Mouse (Mus musculus) c-Kit-negative CD71-positive TER-119-positive erythroid progenitor cells, embryonic 14.5 days (primary cell): ENCODE measurements around the gene Tnfrsf13b.
"Not testable (repeated sequence)": the region's sequence is repeated elsewhere in the genome, so short reads cannot be mapped to it uniquely, and the experiment has no call there.

Experiments
- DNase-seq: peaks from one replicate; pipeline ENCODE4 v3.0.0-alpha.2; 2013; ENCODE audit warnings: low read depth, low spot score

Gene Tnfrsf13b

DNA sequence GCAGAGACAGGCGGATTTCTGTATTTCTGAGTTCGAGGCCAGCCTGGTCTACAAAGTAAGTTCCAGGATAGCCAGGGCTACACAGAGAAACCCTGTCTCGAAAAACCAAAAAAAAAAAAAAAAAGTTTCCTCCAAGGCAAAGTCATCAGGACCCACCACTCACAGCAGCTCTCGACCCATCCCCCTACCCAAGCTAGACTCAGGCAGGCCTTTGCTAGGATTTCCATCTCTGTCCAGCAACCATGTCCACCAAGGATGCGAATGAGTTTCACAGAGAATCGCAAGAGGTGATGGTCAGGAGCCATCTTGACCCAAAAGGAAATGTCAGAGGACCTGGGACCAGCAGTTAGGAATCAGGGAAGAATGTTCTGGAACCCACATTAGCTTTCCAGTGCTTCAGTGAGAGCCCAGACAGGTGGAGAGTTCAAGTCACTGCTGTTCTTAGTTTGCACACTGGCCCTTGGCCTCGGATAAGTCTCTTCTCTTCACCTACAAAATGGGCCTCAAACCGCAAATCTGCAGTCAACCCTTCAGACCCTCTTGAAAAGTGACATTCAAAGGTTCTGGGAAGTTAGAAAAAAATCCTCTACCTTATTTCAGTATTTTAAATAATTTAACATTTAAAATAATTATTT is 983 bp downstream of the Tnfrsf13b start:
- DNase-seq: no peak

DNA sequence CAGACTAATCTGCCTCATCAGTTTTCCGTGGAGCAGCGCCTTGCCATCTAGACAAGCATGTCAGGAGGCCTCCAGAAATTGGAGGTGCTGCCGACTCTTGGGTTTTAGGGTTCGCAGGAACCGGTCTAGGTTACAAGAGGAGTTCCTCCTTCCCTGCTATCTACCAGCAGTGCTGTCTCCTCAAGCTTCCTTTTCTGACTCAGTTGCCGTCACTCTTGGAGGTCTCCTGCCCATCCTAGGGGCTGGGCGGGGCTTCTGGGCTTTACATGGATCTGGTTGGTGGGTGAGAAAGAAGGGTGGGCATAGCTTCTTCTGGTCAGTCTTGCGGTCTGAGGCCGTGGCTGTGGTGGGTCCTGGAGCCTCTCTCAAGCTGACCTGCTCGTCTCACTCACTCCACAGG is 2.8 kb downstream of the Tnfrsf13b start:
- no peak for DNase-seq

DNA sequence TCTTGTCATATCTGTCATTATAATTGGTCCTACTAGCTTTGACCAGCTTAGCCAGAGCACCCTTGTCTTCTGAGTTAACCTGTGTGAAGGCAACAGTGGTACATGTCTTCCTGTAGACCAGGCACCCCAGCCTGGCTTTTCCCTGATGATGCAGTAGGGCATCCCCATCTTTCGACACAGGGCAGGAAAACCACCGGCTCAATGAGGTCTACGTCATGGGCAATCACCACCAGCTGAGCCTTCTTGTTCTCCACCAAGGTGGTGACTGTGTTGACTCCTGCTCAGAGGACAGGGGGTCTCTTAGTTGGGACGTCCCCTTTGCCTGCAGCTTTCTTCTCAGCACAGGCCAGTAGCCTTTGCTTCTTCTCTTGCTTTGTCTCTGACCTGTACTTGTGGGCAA is 4.1 kb downstream of the Tnfrsf13b start:
- DNase-seq: not testable (repeated sequence)

DNA sequence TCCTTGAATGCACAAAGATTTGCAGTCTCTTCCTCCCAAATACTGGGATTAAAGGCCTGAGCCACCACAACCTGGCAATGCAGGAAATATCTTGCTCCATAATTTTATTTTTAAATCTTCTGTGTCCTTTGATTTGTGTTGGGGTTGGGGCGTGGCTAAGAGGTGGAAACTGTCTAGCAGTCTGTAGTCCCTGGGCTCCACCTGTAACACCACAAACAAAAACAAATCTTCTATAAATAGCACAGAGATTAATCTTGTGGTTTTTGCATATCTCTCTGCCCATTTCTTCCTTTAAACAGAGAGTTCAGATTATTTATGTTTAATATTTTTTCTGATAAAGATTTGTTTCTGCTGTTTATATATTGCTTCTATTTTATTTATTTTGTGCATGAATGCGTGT is 6.4 kb downstream of the Tnfrsf13b start:
- no peak for DNase-seq

DNA sequence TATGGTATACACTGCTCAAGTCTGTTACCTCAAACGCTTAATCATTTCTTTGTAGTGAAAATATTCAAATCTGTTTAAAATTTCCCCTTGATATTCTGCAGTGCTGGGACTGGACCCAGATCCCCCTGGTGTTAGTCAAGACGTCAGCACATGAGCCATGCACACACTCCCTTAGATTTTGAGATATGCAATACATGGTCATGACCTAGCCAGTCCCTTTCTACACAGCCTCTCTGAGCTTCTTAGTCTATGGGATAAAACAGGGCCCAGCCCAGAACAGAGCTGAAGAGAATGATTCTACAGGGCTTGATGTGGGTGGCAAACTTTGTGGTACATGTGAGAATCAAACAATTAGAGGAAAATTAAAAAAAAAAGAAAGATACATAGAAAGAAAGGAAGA is 15.1 kb downstream of the Tnfrsf13b start:
- DNase-seq: no peak

DNA sequence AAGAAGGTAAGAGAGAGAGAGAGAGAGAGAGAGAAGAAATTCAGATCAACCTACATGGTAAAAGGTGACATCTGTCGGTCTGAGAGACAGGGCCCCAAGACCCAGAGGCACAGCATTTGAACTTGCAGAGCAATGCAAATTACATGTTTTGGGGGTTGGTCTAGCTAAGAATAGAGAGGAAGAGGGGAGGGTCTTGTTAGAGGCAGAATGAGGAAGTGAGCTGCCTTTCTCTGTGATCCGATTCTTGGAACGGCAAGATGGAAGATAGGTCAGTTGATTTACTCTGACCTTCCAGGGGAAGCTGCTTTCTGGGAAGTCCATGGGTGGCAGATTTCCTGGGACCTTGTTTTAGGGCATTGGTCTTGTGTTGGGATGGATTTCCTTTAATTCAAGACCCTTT is 15.7 kb downstream of the Tnfrsf13b start:
- DNase-seq: no peak

DNA sequence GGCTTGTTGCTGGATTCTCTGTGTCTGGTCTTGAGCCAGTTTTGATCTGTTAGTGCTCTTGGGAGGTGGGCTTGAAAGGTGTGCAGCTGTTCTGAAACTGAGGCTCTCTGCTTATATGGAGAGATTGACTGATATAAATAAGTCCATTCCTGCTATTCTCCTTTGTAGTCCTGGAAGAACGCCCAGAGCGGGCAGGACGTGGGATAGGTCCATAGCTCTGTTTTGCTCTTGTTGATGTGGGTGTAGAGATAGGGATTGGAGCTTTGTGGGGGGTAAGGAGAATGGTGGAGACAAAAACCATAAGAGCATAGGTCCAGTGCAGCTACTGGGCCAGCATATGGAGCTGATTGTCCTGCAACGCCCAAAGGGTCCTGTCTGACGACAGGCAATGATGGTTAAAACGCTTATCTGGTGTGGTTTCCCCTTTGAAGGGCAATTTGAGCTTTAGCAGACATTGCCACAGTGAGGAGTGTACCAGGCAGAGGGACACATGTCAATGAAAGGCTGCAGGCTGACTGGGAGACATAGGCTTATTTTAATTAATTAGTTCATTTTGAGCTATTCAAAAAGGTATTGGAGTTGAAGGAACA is 16.5 kb downstream of the Tnfrsf13b start:
- no peak for DNase-seq

DNA sequence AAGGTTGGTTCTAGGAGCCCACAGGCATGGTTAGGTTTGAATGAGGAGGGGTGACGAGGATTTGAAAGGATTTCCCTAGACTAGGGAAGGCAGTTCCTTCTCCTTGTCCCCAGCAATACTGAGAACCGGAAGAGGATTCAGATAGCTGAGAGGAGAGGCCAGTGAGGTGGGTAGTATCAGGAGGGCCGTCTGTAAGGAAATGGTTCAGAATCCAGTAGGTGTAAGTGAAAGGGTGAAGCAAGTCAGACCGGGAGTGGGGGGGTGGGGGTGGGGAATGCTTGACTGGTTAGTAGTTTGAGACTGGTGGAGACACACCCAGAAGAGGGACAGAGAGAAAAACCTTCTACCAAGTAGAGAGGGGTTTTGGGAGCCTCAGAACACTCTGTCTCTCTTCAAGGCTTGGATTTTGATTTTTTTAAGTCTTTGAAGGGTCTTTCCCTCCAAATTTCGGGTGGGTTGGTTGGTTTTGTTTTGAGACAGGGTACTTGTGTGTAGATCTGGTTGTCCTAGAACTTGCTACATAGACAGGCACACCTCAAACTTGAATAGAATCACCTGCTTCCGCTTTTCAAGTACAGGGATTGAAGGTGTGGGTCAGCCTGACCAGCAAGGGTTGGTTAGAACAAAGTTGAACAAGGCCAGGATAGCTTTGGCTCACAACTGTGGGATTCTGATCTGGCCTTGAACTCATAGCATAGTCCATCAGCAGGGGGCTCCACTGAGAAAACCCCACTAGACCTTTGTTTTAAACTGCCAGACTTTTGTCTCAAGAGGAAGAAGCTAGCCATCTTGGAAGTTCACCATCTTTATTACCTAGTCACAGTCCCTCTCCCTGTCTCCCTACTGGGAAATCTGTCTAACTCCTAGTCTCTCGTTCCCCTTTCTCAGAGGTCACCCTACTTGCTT is 17.3 kb downstream of the Tnfrsf13b start:
- DNase-seq: no peak

DNA sequence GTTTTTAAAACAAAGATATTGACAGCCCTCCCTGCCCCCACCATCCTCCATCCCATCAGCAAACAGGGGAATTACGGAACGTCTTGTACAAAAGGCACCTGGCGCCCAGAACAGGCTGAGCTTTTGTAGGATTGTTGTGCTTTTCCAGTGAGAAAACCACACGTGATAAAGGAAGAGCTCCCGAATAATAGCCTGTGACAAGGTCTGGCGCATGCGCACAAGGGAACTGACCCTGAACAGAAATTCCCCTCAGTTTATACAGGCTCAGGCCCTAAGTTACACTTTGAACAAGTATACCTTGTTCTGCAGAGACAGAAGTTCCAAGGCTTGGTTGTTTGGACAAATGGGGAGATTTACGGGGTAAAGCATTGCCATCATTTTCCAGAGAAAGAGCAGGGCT is 19.0 kb downstream of the Tnfrsf13b start:
- DNase-seq: no peak

DNA sequence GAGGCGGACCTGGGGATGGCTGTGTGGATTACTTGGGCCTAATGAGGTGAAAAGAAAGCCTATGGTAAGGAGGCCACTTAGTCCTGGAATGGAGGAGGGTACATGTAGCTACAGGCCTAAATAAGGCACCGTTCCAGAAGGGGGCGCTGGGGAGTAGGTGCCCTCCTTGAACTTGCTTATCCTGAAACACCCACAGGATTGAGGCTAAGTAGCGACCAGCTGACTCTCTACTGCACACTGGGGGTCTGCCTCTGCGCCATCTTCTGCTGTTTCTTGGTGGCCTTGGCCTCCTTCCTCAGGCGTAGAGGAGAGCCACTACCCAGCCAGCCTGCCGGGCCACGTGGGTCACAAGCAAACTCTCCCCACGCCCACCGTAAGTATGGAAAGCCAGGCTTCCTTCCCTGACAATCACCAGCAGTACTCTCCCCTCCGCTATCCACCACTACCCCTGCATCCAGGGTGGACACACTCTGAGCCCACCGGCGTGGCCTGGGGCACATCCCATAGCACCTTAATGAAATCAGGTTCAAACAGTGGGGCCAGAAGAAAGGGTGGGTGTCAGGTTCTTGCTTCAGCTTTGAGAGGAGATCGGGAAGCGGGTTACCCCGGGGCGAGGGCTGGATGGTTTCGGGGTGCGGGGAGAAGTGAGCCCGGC is 20.2 kb downstream of the Tnfrsf13b start:
- DNase-seq: peak; percentile 17

DNA sequence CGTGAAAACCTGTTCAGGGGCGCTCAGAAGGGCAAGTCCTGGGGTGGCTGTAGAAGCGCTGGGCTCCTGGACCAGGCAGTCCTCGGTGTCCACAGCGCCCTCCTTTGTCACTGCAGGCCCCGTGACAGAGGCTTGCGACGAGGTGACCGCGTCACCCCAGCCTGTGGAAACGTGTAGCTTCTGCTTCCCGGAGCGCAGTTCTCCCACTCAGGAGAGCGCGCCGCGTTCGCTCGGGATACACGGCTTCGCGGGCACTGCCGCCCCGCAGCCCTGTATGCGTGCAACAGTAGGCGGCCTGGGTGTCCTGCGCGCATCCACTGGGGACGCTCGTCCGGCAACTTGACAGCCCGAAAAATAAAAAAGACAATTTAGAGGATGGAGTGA is 20.7 kb downstream of the Tnfrsf13b start:
- DNase-seq: no peak

DNA sequence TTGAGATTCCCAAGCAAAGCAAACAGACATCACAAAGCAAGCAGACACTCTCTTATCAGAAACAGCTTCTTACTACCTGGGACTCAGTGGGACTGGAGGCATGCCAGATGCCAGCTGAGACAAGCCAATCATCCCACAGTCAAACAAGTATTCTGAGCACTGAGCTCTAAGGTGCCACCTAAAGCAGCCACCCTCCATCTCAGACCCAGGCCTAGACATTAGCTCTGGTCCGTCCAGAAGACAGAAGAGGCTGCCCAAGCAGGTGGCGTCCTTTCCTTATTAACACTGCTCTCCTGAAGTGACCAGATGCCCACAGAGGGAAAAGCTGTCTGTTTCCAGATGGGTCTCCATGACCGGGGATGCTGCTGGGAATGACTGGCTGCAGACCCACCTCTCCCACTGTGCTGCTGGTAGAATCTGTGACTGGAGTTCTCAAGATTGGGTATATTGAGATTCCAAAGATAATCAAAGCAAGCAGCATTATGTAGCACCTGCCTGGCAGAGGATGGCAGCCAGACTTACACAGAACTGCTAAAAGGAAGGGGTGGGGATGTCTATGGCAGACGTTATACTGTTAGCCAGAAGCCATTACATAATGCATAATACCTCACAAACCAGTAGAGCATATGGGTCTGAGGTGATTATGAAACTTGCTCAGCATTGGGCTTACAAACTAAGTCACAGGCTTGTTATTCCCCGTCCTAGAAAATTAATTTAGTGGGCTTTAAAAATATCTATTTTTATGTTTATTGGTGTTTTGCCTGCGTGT is 23.9 kb downstream of the Tnfrsf13b start:
- no peak for DNase-seq

DNA sequence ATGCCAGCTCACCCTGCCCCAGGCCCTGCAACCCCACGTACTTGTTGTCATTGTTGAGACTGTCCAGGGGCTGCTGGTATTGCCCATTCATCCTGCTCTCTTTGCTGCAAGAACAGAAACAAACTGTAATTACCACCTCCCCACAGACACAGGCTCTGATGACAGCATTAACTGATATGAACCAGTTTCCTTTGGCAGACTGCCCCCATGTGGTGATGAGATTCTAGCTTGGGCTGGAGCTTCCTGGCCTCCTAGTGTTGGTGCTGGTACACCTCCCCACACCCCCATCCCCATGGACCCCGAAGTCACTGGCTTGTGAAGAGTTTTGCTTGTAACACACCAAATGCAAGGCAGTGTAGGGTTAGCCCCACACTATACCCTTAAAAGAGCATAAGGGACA is 29.2 kb downstream of the Tnfrsf13b start:
- no peak for DNase-seq

DNA sequence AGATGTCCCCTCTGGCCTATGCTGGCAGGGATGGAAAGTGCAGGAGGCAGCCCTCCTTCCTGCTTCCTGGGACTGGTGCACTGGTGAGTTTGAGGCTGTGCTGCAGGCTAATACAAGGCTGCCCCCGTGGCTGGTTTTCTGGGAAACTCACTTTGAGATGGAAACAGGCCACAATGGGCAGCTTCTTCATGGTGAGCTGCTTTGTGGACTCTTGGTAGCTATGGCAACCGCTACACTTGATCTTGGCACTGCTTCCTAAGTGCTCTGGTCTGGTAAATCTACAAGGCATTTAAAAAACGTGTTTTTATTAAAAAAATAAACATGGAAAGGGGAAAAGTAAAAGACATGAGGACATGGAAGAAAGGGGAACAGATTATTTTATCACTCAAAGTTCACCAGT is 31.6 kb downstream of the Tnfrsf13b start:
- no peak for DNase-seq

DNA sequence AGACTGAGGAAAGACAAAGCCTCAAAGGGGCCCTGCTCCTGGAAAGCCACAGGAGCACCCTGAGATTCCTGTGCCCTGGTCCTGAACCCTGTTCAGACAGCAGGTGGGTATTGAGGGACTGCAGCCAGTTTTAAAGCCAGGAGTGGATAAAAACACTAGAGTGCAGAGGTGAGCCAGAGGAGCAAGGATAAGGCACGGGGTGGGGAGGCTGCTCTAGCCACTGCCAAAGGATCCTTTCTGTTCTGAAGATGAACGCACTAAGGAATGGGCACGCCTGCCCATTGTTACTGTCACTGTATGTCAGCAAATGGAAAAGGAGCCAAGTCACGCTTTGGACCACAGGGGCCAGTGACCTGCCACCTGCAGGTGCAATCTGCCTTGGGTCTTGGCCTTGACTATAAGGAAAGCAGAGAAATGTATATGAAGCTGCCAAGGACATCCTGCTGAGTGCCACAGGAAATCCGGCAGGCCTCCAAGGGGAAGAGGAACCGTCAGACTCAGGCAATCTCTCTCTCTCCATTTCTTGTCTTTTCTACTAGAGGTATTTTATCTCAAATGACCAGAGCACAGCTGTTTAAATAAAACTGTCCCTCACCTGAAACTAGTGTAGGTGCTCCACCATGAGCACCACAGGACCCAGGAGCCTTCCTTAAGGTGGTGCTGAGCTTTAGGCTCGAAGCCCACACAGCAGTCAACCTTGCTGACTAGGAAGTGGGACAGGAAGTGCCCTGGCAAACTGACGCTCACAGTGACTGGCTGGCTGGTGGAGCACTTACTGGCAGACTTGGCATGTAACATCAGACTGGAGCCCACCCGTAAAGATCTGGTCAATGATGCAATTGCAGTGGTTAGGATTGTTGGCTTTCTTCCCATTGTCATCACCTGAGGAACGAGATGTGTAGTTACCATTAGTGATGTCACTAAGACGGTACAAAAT is 33.5 kb downstream of the Tnfrsf13b start:
- no peak for DNase-seq

DNA sequence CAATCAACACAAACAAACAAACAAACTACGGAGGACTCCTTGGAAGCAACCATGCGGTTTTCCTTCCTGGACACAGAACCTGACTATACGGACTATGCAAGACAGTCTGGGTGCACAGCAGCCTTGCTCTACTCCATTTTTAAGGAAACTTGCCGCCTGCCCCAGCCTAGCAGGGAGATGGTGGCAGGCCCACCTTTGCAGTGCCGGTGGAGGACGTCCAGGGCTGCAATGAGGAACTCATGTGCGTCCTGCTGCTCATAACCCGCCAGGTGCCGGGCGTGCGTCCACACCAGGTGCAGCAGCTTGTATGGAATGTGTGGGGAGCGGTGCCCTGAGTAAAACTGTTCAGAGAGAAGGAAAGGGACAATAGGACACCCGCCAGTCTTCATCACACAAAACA is 34.6 kb downstream of the Tnfrsf13b start:
- DNase-seq: no peak

DNA sequence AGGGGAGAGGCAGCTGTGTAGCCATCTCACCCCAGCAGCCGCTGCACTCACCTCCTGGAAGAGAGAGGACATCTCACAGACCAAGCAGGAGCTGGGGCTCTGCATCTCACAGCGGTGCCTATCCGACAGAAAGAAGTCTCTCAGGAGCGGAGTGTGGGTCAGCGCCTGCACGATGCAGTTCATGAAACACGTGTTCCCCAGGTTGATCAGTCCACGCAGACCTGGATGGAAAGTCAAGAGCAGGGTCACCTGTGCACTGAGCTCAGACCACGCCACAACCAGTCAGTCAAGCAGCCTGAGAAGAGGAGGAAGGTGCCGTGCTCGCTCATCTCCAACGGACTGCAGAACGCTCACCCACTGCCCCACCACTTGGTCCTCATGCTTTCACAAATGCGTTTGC is 36.2 kb downstream of the Tnfrsf13b start:
- DNase-seq: no peak

DNA sequence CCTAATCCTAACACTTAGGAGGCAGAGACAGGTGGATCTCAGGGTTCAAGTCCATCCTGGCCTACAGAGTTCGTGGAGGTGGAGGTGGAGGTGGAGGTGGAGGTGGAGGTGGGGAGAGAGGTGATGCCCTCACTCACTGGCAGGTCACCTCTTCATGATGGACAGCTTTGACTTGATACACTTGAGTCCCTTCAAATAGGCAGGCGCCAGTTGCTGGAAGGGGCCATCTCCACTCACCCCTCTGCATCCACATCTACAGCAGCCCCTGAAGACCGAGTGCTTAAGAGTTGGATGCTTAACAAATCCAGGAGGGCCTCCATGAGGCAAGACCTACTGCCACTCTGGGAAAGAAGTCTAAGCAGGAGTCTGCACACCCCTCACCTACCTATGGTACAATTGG is 36.8 kb downstream of the Tnfrsf13b start:
- DNase-seq: no peak

DNA sequence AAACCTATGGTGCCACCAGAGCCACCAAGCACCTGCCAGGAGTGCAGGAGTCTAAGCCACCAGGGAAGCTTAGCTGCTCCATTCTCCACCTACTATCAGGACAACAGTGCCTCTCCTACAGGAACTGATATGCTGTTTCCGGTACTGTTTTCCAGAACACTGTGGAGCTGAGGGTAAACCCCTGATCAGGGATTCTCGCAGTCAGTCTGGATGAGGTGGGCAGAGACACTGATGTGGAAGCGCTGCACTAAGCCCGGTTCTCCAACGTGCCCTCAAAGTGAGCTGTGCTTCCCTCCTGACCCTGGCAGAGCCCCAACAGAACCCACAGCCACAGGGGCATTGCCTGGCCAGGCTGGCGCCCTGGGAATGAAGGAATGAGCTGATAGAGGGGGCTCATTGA is 37.8 kb downstream of the Tnfrsf13b start:
- no peak for DNase-seq

DNA sequence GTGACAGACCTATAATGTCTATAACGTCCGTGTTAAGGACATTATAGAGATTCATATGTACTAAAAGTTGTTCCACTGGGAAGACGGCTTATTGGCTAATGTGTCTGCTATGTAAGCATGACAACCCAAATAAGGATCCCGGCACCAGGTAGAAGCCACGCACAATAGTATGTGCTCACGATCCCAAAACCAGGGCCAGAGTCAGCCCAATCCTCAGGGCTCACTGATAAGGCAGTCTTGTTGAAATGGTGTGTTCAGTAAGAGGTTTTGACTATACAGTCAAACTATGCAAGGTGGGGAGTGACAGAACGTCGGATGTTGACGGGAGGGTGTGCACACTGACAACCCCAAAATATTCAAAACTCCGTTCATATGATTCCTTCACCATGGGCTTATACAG is 38.3 kb downstream of the Tnfrsf13b start:
- DNase-seq: no peak

DNA sequence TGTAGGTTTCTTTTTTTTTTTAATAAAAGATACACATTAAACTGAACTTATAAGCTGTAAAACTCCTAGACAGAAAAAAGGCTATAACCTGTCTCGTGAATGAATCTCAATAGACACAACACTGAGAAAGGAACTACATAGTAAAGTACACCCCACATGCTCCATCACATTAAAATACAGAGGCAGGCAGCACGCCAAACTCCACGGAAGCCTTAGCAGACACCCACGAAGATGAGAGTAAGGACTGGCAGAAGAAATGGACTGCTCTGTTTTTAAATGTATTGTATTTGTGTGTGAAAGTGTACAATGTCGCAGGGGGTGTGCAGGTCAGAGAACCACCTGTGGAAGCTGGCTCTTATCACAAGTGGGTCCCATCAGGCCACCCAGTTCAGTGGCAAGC is 43.6 kb downstream of the Tnfrsf13b start:
- DNase-seq: no peak
